Mouse (Mus musculus) c-Kit-positive CD71-negative TER-119-negative erythroid progenitor cells, embryonic 14.5 days (primary cell): ENCODE data around the gene Zscan29.

Experiments
- DNase-seq: peaks from one replicate; pipeline ENCODE4 v3.0.0-alpha.2; 2013; ENCODE audit warnings: low read depth

Gene Zscan29

DNA sequence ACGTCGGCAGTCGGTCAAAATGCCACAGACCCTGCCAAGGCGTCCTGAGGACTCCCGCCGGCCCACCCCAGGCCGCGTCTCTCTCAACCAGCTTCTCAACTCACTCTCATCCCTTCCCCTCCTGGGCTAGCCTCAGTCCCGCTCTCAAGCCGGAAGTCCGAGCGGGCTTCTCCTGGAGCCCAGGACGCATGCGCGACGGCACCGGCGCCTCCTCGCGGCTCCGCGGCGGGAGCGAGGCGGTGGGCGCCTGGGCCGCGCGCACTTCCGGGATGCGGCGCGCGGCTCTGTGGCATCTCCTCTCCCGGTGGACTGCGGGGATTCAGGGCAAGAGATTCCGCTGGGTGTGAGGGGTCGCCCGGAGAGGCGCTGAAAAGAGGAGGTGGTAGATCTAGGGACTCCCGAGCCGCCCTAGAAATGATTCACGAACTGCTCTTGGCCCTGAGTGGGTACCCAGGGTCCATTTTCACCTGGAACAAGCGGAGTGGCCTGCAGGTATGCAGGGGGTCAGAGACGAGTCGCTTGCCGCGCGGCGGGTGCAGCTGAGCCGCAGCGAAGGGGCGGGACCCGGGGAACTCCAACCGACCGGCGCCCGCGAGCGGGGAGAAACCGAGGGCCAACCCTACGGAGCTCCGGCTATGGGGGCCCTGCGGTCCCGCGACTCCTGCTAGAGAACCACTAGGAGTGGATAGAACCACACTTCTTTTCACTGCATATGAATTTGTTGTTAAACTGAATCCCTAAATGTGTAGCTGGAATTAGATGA lies at the start of gene Zscan29:
Zscan29 (minus strand) TSS at position 146 of the 763 bp plus-strand sequence.
- DNase-seq, result peak; percentile 79

DNA sequence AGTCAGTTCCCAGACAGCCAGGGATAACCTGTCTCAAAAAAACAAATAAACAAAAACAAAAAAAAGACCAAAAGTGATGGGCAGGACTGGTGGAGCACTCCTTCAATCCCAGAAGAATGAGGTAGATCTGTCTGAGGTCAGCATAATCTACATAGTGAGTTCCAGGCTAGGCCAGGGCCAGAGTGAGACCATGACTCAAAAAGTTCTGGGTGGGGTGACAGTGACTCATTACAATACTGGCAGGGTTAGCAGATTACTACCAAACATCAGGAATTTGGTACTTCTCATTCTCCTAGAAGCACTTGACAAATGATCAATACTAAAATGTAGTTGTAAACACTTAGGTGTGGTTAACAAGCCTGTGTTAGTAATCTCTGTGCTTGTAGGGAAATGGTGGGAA lies 49.1 kb upstream of the Zscan29 start:
- DNase-seq, result no peak

DNA sequence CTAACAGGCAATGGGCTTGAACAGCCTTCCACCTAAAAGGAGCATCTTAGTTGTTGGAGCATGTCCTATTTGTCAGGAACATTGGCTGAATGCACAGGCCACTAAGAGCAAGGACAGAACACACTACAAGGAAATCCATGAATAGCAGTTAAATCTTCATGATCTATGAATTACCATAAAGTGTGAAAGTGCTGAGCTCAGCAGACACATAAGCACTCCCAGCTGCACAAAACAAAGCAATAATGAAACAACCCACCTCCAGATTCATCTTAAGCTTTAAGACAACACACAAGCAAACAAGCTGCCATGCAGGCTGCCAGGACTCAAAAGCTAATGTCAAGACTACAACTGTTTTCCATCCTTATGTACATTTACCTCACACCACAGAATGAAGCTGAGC lies 48.3 kb upstream of the Zscan29 start:
- DNase-seq, result no peak

DNA sequence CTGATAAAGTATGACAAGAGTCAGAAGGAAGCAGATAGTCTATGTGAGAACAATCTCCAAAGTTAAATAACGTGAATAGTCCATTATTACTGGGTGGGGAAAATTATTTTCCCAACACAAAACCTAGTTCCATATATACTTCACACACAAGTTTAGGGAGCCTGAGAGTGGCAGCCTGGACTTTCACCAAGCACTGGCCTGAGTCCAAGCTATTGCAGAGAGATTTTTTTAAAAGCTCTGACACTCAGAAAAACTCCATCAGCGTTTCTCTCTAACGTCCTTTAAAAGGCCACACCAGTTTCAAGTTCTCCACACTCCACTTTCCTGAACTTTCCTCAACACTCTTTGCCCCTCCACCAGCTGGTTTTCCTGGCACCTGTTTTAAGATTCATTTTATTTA lies 43.6 kb upstream of the Zscan29 start:
- no peak for DNase-seq

DNA sequence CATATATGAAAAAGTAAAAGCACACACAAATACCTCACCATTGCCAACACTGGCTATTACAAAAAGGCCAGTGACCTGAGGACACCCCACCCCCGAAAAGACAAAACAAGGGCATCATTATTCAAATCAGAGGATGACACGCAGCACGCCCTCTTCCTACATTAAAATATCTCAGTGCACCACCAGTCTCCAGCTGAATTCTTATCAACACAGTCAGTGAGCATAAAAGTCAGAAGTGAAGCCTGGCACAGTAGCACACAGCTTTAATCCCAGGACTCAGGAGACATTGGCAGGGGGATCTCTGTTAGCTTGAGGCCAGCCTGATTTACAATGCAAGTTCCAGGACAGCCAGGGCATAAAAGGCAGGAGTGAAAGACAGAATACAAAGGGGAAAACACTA lies 35.6 kb upstream of the Zscan29 start:
- no peak for DNase-seq

DNA sequence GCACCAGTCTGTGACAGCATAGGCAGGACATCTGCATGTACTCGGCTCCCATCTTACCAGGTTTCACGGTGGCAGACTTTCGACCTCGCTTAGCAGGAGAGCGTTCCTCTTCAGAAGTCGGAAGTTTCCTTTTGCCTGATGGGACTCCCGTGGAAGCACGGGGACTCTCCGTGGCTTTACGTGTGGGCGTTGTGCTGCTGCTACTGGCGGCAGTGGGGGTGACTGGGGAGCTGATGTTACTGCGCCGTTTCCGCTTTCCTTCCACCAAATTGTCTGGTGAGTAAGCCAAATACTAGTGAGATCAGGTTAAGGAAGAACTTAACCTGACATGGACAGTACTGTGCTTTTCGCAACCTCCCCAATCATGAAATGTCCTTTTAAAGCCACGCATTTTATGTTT lies 33.4 kb upstream of the Zscan29 start:
- DNase-seq, result no peak

DNA sequence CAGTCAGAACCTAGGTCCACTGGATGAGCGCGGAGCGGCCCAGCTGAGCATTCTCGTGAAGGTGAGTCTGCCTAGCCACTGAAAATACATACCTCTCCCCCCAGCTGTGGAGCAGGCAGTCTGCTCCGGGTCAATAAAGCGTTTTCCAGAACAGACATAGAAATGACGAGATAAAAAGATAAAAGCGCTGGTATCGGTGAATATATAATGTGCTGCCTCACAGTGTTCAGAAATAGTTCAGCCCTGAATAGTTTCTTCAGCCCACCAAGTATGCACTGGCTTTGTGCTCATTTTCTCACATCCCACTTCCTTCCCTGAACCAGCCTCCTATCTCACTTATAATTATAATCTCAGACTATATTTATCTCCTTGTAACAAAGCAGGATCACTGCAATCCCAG lies 24.5 kb upstream of the Zscan29 start:
- DNase-seq, result no peak

DNA sequence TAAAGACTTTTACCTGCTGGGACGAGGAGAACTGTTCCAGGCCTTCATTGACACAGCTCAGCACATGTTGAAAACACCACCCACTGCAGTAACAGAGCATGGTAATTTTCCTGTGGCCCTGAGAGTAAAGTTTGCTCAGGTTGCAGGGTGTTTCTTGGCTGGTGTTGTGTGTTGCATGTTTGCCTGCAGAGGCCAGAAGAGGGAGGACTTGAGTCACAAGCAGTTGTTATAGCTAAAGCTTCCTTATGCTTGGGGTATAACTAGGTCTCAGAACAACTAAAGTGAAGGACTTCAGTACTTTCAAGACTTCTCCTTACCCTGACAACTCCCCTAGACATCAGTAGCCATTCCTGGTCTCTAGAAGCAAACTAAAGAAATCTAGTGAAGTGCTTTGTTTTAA lies 17.6 kb upstream of the Zscan29 start:
- no peak for DNase-seq

DNA sequence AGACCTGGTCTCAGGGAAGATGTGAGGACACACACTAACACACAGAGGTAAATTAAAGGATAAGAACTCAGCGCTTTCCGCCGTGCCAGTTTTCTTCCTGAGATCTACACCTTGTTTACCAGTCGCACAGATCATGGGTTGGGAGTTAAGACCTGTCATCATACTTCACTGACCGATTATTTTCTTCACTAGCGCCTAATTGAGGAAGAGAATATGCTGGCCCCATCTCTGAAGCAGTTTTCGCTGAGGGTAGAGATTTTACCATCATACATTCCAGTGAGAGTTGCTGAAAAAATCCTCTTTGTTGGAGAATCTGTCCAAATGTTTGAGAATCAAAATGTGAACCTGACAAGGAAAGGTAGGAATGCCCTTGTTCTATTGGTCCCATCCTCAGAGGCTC lies 13.2 kb upstream of the Zscan29 start:
- DNase-seq, result no peak

DNA sequence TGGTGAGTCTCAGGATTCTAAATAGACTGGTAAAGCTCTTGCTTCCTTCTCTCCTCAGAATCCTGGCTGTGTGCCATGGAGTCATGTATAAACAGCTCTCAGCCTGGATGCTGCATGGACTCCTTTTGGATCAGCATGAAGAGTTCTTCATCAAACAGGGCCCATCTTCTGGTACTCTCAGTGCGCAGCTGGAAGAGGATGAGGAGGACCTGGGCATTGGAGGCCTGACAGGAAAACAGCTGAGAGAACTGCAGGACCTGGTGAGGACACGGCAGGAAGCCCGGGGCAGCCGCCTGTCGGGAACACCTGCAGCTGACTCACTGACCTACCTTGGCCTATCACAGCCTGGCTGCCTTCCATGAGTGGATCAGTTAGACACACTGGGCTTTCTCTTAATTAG lies 12.5 kb upstream of the Zscan29 start:
- DNase-seq, result no peak

DNA sequence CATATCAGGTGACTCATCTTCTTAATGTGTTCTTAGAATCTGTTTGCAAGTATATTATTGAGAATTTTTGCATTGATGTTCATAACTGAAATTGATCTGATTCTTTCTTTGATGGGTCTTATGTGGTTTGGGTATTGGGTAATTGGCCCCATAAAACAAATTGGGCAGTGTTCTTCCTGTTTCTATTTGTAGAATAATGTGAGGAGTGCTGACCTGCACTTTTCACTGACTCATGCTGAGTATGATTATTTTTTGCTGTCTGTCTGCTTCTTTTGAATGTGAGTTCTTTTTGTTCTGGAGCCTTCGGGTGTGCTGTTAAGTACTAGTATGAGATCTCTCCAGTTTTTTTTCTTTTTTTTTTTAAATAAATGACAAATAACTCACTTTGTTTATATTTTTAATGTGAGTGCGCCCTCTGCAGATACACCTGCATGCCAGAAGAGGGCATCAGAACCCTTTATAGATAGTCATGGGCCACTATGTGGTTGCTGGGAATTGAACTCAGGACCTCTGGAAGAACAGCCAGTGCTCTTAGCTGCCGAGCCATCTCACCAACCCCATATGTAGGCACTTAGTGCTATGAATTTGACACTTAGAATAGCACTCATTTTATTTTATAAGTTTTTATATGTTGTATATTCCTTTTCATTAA lies 8.0 kb upstream of the Zscan29 start:
- DNase-seq, result no peak

DNA sequence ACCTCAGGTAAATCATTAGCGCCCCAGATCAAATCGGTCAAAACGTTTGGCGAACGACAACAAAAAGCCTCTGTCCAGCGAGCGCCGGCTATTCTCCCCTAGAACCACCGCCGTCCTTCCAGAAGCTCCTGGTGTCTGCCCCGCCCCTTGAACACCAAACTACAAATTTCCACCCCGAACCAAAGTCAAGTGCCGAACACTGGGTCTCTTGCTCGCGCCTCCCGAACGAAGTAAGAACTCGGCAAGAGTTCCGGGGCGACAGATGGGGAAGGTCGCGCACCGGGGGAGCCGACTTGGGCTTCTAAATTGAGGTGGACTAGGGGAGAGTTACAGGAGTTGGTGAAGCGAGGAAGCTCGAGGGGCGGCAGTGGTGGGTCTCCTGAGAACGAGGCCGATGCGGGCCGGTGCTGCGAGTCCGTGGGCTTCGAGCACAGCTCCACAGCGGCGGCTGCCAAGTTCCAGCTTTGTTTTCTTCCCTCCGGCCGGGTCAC lies 399 bp downstream of the Zscan29 start, which contains the start of gene Tubgcp4:
Tubgcp4 (plus strand) TSS at position 174 of the 491 bp plus-strand sequence.
- DNase-seq, result peak; percentile 36

DNA sequence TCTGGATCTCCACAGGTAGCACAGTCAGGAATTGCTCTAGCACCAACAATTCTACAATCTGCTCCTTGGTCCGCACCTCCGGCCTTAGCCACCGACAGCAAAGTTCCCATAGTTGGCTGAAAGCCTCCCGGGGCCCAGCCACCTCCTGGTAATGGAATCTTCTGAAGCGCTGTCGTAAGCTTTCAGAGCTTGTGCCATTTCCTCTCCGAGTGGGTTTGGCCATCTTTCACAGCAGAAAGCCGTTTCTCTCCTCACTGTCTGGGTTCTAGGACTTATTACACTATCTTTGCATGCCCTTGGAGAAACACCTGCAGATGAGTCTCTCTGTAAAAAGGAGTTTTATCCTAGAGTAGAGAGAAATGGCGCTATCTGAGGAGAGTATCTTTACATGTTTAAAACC lies 1.0 kb downstream of the Zscan29 start:
- DNase-seq, result peak; percentile 20

DNA sequence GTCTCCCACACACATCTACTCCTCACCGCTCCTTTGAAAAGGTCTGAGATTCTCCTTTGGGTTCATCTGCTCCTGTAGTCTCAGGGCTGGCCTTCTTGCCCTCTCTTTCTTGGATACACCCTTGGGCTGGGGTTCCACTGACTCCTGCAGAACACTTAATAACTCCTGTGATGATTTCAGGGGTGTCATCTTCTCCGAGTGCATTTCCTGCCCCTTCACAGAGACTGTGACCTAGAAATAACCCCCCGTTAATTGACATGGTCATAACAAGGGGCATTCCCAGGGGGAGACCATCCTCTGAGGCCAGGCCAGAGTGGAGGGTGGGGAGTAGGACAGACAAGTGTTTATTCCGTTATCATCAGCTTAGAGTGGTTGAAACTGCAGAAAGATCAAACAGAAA lies 1.8 kb downstream of the Zscan29 start:
- no peak for DNase-seq

DNA sequence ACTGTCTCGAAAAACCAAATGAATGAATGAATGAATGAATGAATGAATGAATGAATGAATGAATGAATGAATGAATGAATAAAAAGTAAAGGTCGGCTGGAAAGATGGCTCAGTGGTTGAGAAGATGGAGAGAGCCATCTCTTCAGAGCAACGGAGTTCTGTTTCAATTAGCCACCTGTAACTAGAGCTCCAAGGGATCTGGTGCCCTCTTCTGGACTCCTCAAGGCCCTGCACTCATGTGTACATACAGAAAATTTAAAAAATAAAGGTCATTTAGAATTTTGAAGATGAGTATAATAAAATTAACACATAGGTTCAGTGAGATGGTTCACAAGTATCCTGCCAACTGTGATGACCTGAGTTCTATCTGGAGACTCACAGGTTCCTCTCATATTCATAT lies 17.8 kb downstream of the Zscan29 start:
- no peak for DNase-seq

DNA sequence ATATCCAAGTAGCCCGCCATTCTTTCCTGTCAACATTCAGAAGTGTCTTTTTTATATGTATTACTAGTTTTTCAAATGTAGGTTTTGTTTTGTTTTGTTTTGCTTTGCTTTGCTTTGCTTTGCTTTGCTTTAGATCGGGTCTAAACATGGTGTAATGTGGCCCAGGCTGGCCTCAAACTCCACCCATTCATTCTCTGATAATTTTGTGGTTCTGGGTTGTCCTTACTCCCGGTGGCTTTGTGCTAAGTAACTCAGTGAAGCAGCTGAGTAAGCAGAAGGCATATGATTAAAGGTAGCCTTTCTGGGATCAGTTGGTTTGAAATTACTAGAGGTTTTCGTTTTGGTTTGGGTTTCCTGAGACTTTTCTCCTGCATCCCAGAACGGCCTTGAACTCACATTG lies 21.2 kb downstream of the Zscan29 start:
- DNase-seq, result no peak

DNA sequence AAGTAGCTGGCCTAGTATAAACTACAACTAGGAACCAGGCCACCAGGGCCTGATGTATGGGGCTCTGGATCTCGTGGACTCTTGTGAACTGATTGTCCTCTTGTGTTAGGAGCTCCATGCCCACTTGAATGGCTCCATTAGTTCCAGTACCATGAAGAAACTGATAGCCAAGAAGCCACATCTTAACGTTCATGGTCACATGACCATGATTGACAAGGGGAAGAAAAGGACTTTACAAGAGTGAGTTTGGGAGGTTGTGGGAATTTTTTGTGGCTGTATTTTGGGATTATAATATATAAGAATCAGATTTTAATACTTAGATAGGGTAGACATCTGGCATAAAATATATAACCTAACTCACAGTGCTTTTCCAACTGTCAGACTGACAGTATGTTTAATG lies 28.5 kb downstream of the Zscan29 start:
- no peak for DNase-seq

DNA sequence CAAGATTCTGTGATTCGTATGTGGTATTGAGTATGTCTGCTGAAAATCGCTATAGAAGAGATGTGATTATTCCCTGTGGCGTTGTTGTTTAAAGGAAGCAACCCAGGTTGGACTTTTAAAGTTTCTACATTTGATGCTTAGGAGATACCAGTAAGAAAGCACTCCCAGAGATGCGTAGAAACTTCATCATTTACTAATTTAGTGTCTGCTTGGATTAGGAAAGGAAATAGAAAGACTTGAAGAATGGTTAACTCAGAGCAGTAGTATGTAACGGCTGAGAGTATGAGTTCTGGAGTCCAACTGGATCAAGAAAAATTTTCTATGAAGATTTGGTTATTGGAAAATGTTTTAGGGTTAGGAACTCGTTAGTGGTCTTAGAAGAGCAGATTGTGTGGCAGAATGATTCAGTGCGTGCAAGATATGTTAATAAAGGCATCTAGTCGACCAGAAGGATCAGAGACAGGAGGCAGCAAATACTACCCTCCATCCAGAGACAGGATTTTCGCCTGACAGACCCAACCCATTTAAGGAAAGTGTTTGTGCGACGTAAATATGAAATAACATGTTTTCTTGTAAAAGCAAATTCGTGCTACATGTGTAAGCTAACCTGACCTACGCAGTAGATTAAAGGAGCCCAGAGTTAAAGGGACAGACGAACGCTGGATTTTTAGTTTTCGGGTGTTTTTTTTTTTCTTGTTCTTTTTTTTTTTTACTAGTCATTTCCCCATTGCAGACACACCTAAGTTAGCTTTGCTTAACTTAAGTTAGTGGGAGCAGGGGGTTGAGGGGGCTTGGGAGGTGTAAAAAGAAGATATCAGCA lies 29.5 kb downstream of the Zscan29 start:
- DNase-seq, result no peak

DNA sequence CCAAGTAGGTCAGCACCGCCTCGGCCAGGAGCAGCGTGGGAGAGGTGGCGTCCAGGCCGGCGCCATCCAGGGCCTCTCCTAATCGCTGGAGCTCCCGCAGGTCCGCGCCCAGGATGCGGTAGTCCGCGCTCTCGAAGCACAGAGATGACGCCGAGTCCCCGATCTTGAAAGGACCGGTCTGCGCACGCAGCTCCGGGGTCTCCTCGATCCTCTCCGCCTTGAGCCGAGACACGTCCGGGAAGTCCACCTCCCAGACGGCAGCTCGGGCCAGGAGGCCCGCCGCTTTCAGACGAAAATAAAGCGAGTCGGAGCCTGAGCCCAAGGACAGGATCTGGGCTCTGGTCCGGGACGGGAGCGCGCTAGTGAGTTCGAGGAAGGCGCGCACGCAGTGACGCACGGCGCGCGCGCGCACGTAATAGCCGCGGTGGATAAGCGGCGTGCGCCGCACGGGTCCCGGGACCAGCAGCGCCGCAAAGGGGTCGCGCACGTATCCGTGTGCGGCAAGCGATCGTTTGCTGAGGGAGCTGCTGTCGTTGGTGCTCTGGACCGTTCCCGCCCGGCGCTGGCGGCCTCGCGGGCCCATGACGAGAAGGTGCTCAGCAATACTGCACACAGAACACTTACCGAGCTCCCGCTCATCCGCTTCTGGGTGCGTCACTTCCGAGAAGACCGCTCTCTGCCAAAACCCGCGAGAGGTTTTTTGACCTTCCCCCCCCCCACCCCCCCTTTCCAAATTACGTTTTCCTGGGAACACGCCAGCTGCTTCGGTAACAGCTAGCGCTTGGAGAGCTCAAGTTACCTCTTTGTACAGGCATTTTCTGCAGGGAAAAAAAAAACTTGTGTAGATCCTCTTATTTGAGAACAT lies 30.7 kb downstream of the Zscan29 start, which contains the start of the genes Adal and Lcmt2:
Adal (plus strand) TSS at position 411 of the 865 bp plus-strand sequence.
Lcmt2 (minus strand) TSS at position 636 of the 865 bp plus-strand sequence.
- peak; percentile 70 for DNase-seq

DNA sequence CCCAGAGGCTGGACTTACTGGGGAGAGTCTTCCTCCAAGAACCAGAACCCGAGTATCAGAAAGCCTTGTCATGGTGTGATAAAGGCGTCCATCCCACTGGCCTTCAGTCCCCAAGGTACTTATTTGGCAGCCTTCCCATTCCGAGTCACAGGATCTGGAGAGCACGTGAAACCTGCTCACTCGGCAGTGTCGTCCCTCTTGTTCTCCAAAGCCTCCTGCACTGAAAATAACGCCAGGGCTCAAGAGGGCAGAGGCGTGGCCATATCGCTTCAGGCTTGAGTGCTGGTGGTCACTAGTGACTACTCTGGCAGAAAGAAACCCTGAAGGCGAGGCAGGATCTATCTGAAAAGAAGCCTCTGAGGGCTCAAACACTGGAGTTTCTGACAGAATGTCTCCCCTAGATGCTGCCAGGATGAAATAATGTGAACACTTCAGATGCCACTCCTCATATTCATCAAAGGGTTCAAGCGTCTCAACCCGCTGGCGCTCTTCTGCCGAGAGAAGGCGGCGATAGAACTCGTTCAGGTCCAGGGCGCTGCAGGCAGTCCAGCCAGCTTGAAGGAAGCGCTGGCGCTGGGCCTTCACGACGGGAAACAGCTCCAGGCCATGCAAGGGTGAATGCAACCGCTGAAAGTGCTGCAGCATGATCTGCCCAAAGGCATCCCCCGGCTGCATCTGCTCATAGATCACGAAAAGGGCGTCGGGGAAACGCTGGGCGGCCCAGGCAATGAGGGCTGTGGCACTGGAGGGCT lies 31.5 kb downstream of the Zscan29 start:
- DNase-seq, result no peak

DNA sequence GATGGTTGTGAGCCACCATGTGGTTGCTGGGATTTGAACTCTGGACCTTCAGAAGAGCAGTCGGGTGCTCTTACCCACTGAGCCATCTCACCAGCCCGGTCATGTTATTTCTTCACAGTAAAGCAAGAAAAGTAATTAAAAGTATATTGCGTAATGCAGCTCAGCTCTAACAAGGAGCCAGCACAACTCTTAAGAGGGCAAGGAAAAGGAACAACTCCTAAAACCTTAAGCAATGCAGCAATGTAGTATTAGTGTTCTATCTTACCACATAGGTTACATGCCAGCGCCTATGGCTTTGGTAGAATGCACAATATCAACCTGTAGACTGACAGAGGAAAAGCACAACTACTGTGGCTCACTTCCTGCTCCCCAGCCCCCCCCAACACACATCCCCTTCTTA lies 33.6 kb downstream of the Zscan29 start:
- DNase-seq, result no peak
